Mouse (Mus musculus) gastrocnemius, adult 18-20 months (tissue): ENCODE results near the gene Ifitm6. TPM values are rescaled to one million over a fixed set of nuclear protein-coding genes. Genes with fewer than 3 reads are reported as not detected.
"Not testable (repeated sequence)": the region's sequence is repeated elsewhere in the genome, so short reads cannot be mapped to it uniquely, and the experiment has no call there.

Experiments
- DNase-seq: peaks from one replicate; pipeline ENCODE4 v3.0.0; 2021; ENCODE audit warnings: low spot score
- total RNA-seq, 2 experiments: library from RNA; stranded (reverse); gene quantifications; 2 replicates each; pipeline ENCODE4 v1.2.3; 2021

The Ifitm6 gene
- total RNA-seq, 2 experiments from 2014 or later: not detected

GRCm38 (mm10) chr7:141041661-141042060 is 23.9 kb upstream of the Ifitm6 start:
- DNase-seq: peak; percentile 70

- no peak for DNase-seq
These were observed 23.3 kb upstream of the Ifitm6 start for GRCm38 (mm10) chr7:141040867-141041606.

- no peak for DNase-seq
These were observed 21.8 kb upstream of the Ifitm6 start for GRCm38 (mm10) chr7:141039386-141040107.

GRCm38 (mm10) chr7:141038090-141039032 is 20.6 kb upstream of the Ifitm6 start:
- DNase-seq: no peak

GRCm38 (mm10) chr7:141036624-141037023 is 18.9 kb upstream of the Ifitm6 start:
- DNase-seq: not testable (repeated sequence)

- no peak for DNase-seq
These were observed 14.9 kb upstream of the Ifitm6 start for GRCm38 (mm10) chr7:141032458-141033167.

- no peak for DNase-seq
These were observed 12.7 kb upstream of the Ifitm6 start for GRCm38 (mm10) chr7:141030390-141030789.

GRCm38 (mm10) chr7:141028831-141029230 is 11.1 kb upstream of the Ifitm6 start, which contains the start of gene Gm17387:
Gene Gm17387 (plus strand): TSS chr7:141029131.
- no peak for DNase-seq

GRCm38 (mm10) chr7:141026740-141027098 is 9.0 kb upstream of the Ifitm6 start:
- no peak for DNase-seq

- no peak for DNase-seq
These were observed 8.5 kb upstream of the Ifitm6 start for GRCm38 (mm10) chr7:141026097-141026739.

- DNase-seq: no peak
These were observed 7.4 kb upstream of the Ifitm6 start for GRCm38 (mm10) chr7:141024865-141025838.

GRCm38 (mm10) chr7:141021489-141022449 is 4.0 kb upstream of the Ifitm6 start:
- no peak for DNase-seq

GRCm38 (mm10) chr7:141019028-141019427 is 1.3 kb upstream of the Ifitm6 start:
- no peak for DNase-seq

GRCm38 (mm10) chr7:141016707-141017697 is 722 bp downstream of the Ifitm6 start:
- no peak for DNase-seq

- DNase-seq: no peak
These were observed 6.4 kb downstream of the Ifitm6 start for GRCm38 (mm10) chr7:141011238-141011770.

- DNase-seq: peak; percentile 71
These were observed 7.1 kb downstream of the Ifitm6 start, which contains the start of gene Ifitm3 for GRCm38 (mm10) chr7:141010593-141010992. Gene Ifitm3 (minus strand): TSS chr7:141010770.
